9 mouse cellular contexts compared by ENCODE assay signal in genomic region chr5:53809115-53809991, GRCm38 (mm10). TPM values are rescaled to one million over a fixed set of nuclear protein-coding genes. Genes with fewer than 3 reads are reported as not detected.
A peak's percentile ranks its signal among the peaks of the same experiment; 100 is the strongest.
DNase-seq lines count a peak whose midpoint lies in the region; ATAC-seq and TF ChIP-seq lines count a peak whose summit lies in the region.
"Had no signal": no experiment of that assay in that cellular context is flagged by ENCODE, and none has a peak within 500 bp of the region (broad histone marks: within the 10 kb centered on the region; RNA-seq: fewer than 3 reads in every experiment).

Gene Tbc1d19 (plus strand): TSS chr5:53809606.

- peaks cover 4% of the 10 kb centered on the region; the same call in 1 of the 2 replicates for H3K4me1 ChIP-seq in heart, embryonic 10.5 days
- H3K4me1 ChIP-seq in kidney, embryonic 14.5 days (ENCODE audit: control insufficient read depth, insufficient read depth, low read length), result peaks cover 6% of the 10 kb centered on the region
- H3K4me1 ChIP-seq in limb, embryonic 15.5 days, result peaks cover 2% of the 10 kb centered on the region; the same call in 1 of the 2 replicates
- peaks cover 8% of the 10 kb centered on the region; the same call in 1 of the 2 replicates for H3K4me1 ChIP-seq in midbrain, postnatal 0 days (ENCODE audit: insufficient read depth, low read length)

- WGBS in heart, embryonic 10.5 days, result 7% methylated on average over 36 of the region's 36 CpGs
- 6% methylated on average over 36 of the region's 36 CpGs for WGBS in kidney, embryonic 14.5 days
- 6% methylated on average over 36 of the region's 36 CpGs for WGBS in limb, embryonic 15.5 days
- 4% methylated on average over 36 of the region's 36 CpGs for WGBS in midbrain, postnatal 0 days

- peak within 1 kb of the TSS; percentile 86 for H3K27ac ChIP-seq in heart, embryonic 10.5 days
- no peak within 1 kb of the TSS for H3K27ac ChIP-seq in kidney, embryonic 14.5 days (ENCODE audit: low read depth, low read length)
- peak within 1 kb of the TSS; percentile 33; the same call in 1 of the 2 replicates for H3K27ac ChIP-seq in limb, embryonic 15.5 days
- H3K27ac ChIP-seq in midbrain, postnatal 0 days (ENCODE audit: low read depth, low read length), result peak within 1 kb of the TSS; percentile 72

- peak within 1 kb of the TSS; percentile 85 for H3K4me3 ChIP-seq in heart, embryonic 10.5 days
- peak within 1 kb of the TSS; percentile 83 for H3K4me3 ChIP-seq in kidney, embryonic 14.5 days (ENCODE audit: low read length)
- H3K4me3 ChIP-seq in limb, embryonic 15.5 days, result peak within 1 kb of the TSS; percentile 88
- peak within 1 kb of the TSS; percentile 90 for H3K4me3 ChIP-seq in midbrain, postnatal 0 days (ENCODE audit: low read depth, low read length)

- peak; percentile 89 for DNase-seq in A20 (ENCODE audit: low read depth, low spot score)
- peak; percentile 95 for DNase-seq in brain, adult 2 months (ENCODE audit: low read depth, low spot score)
- peak; percentile 93 for DNase-seq in heart, embryonic 10.5 days (ENCODE audit: low spot score)
- peak; percentile 94 for DNase-seq in midbrain, postnatal 0 days (ENCODE audit: low spot score)
- DNase-seq in spleen, postnatal 10 days (ENCODE audit: low spot score in 2 of 2), result peak; percentile 51 to 77

- peak within 1 kb of the TSS; percentile 76 for H3K9ac ChIP-seq in kidney, embryonic 14.5 days (ENCODE audit: low read depth, low read length)
- peak within 1 kb of the TSS; percentile 65 for H3K9ac ChIP-seq in limb, embryonic 15.5 days
- peak within 1 kb of the TSS; percentile 77 for H3K9ac ChIP-seq in midbrain, postnatal 0 days (replicated peaks; ENCODE audit: low read length, poor library complexity, severe bottlenecking)

- no peaks in the 10 kb centered on the region for H3K9me3 ChIP-seq in heart, embryonic 10.5 days
- H3K9me3 ChIP-seq in kidney, embryonic 14.5 days (ENCODE audit: control insufficient read depth, low read length), result no peaks in the 10 kb centered on the region
- H3K9me3 ChIP-seq in limb, embryonic 15.5 days, result no peaks in the 10 kb centered on the region
- H3K9me3 ChIP-seq in midbrain, postnatal 0 days (ENCODE audit: low read length), result no peaks in the 10 kb centered on the region

- H3K27me3 ChIP-seq in heart, embryonic 10.5 days (ENCODE audit: insufficient read depth, poor library complexity, severe bottlenecking), result no peaks in the 10 kb centered on the region
- H3K27me3 ChIP-seq in kidney, embryonic 14.5 days (ENCODE audit: control insufficient read depth, insufficient read depth, low read length), result no peaks in the 10 kb centered on the region
- H3K27me3 ChIP-seq in limb, embryonic 15.5 days, result no peaks in the 10 kb centered on the region
- no peaks in the 10 kb centered on the region for H3K27me3 ChIP-seq in midbrain, postnatal 0 days (ENCODE audit: insufficient read depth, low read length)

- ATAC-seq in erythroblast, adult 5-6 weeks (replicated peaks; ENCODE audit: low FRiP score, poor library complexity, severe bottlenecking), result 0 out of 2 replicates have a peak, but pooled peaks have one; percentile 35
- ATAC-seq in kidney, embryonic 14.5 days (ENCODE audit: low FRiP score, low TSS enrichment), result peak; percentile 99
- ATAC-seq in limb, embryonic 15.5 days (ENCODE audit: insufficient number of reproducible peaks, low FRiP score, low TSS enrichment, low read depth), result peak; percentile 93
- ATAC-seq in midbrain, postnatal 0 days (ENCODE audit: low FRiP score), result peak; percentile 98

- no peaks in the 10 kb centered on the region for H3K36me3 ChIP-seq in heart, embryonic 10.5 days
- no peaks in the 10 kb centered on the region for H3K36me3 ChIP-seq in kidney, embryonic 14.5 days (ENCODE audit: control insufficient read depth, insufficient read depth, low read length)
- H3K36me3 ChIP-seq in limb, embryonic 15.5 days, result 0 out of 2 replicates have a peak, but pooled peaks cover 4% of the 10 kb centered on the region
- H3K36me3 ChIP-seq in midbrain, postnatal 0 days (ENCODE audit: insufficient read depth, low read length), result no peaks in the 10 kb centered on the region

- TF ChIP-seq CTCF in midbrain, postnatal 0 days (IDR thresholded peaks at IDR 0.05), result no peak

- H3K4me2 ChIP-seq in kidney, embryonic 14.5 days (replicated peaks; ENCODE audit: low read depth, low read length), result peak within 1 kb of the TSS; percentile 64
- H3K4me2 ChIP-seq in limb, embryonic 15.5 days, result peak within 1 kb of the TSS; percentile 72
- peak within 1 kb of the TSS; percentile 66 for H3K4me2 ChIP-seq in midbrain, postnatal 0 days (ENCODE audit: low read depth, low read length, poor library complexity, severe bottlenecking)

RNA-seq across cellular contexts. Expression of gene Tbc1d19, which starts in this region (rescaled TPM):
- 2.1 and 9.8 TPM in 2 replicates for total RNA-seq in erythroblast, adult 5-6 weeks (2015; ENCODE audit: low replicate concordance)
- total RNA-seq in erythroblast, adult 5-6 weeks (2017; ENCODE audit: low replicate concordance), result 1.3 and 11.4 TPM in 2 replicates
- polyA plus RNA-seq in heart, embryonic 10.5 days (2016; fragmentation: Nextera tagmentation; extraction: Ambion mirVana), result 35.1 and 36.2 TPM in 2 replicates
- polyA plus RNA-seq in kidney, embryonic 14.5 days (2014; fragmentation: Nextera tagmentation; extraction: Ambion mirVana), result 38.6 and 43.8 TPM in 2 replicates
- polyA plus RNA-seq in limb, embryonic 15.5 days (2015; fragmentation: Nextera tagmentation; extraction: Ambion mirVana), result 37.9 and 42.3 TPM in 2 replicates
- 50.6 and 55.4 TPM in 2 replicates for total RNA-seq in midbrain, postnatal 0 days (2014; rRNA removed)
- polyA plus RNA-seq in midbrain, postnatal 0 days (2015; fragmentation: Nextera tagmentation; extraction: Ambion mirVana), result 44.0 and 47.2 TPM in 2 replicates
- total RNA-seq: MEL had no signal

Comparison
In these comparisons a context has a peak if more than half of its experiments do, and no peak if none do; other contexts are left out.
1. ATAC-seq: peak in every context shown above with its lines; median percentile 99 in kidney, embryonic 14.5 days; 98 in midbrain, postnatal 0 days; 93 in limb, embryonic 15.5 days; 35 in erythroblast, adult 5-6 weeks.